Comparison of ENCODE assay signal across 17 mouse cellular contexts in the genomic region with DNA sequence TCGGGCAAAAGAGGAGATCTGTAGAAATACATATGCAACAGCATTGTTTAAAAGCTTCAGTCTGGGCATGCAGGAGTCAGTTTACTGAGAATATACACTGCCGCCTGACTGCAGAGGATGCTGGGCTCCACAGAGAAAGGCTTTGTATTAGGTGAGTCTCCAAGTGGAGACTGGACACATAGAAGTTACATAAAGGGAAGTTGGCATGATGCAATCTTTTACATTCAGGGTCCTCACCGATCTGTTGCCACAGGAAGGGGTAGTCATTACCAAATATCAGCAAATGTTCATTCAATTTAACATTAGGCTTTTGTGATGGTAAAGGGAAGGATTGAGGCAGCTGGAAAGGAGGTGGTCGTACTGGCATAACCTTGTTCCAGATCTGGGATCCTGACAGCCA.
"Had no signal": no experiment of that assay in that cellular context is flagged by ENCODE, and none has a peak within 500 bp of the region (broad histone marks: within the 10 kb centered on the region; RNA-seq: fewer than 3 reads in every experiment).

No protein-coding gene starts in this region.

- H3K27ac ChIP-seq: midbrain, embryonic 10.5 days; midbrain, embryonic 12.5 days; neural tube, embryonic 13.5 days; neural tube, embryonic 15.5 days had no signal

- H3K4me1 ChIP-seq: midbrain, embryonic 10.5 days; midbrain, embryonic 12.5 days had no signal

- H3K9me3 ChIP-seq: midbrain, embryonic 10.5 days; midbrain, embryonic 12.5 days; neural tube, embryonic 13.5 days; neural tube, embryonic 15.5 days had no signal

- H3K27me3 ChIP-seq: midbrain, embryonic 12.5 days; neural tube, embryonic 13.5 days; neural tube, embryonic 15.5 days had no signal

- H3K36me3 ChIP-seq: midbrain, embryonic 10.5 days; midbrain, embryonic 12.5 days; neural tube, embryonic 13.5 days; neural tube, embryonic 15.5 days had no signal

- H3K4me3 ChIP-seq: midbrain, embryonic 10.5 days; midbrain, embryonic 12.5 days; myocyte; neural tube, embryonic 13.5 days; neural tube, embryonic 15.5 days had no signal

- H3K4me2 ChIP-seq: lung, embryonic 14.5 days; midbrain, embryonic 12.5 days; neural tube, embryonic 13.5 days; neural tube, embryonic 15.5 days had no signal

- H3K9ac ChIP-seq: lung, embryonic 14.5 days; midbrain, embryonic 12.5 days; neural tube, embryonic 13.5 days; neural tube, embryonic 15.5 days had no signal

- DNase-seq: lung, adult 18-20 months; lung, embryonic 14.5 days; lung, postnatal 10 days; lung, postnatal 4 days; midbrain, embryonic 14.5 days; retina, postnatal 1 day; right cerebral cortex, adult 18-20 months; right cerebral cortex, postnatal 14 days; thymus, adult 18-20 months; thymus, postnatal 14 days; thymus, postnatal 36 days had no signal

- ATAC-seq: midbrain, embryonic 16.5 days had no signal
